Mouse (Mus musculus) gastrocnemius, adult 8-10 months (tissue): ENCODE measurements around the gene Ist1. TPM values are rescaled to one million over a fixed set of nuclear protein-coding genes. Genes with fewer than 3 reads are reported as not detected.

Source experiments
- DNase-seq, 2 experiments: peaks; one replicate each; pipeline ENCODE4 v3.0.0; 2022; ENCODE audit warnings: low spot score in 2 of 2
- total RNA-seq, 4 experiments: library from RNA; stranded (reverse); gene quantifications; 2 replicates each; pipeline ENCODE4 v1.2.4; 2022

Ist1 gene
- total RNA-seq: 10 to 100 TPM; 24.8 to 31.4 (median 29.5) TPM

GRCm38 (mm10) chr8:109693146-109693900 is at the start of gene Ist1:
TSS of gene Ist1 (minus strand) at chr8:109693260.
- peak; percentile 97 for DNase-seq

DNA sequence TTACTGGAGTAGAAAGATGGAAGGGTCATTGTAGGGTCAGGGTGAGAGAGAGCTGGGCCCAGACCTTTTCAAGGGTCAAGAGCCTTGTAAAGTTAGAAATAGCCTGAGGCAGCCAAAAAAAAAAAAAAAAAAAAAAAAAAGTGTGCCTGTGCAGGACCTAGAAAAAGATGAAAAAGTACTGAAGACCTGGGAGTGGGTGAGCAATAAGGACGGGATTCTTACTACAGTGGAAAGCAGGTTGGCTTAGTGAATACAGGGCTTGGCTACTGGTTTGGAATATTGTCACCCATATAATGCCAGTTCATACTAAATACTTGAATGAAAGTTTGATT is 45.0 kb upstream of the Ist1 start:
- DNase-seq: no peak

DNA sequence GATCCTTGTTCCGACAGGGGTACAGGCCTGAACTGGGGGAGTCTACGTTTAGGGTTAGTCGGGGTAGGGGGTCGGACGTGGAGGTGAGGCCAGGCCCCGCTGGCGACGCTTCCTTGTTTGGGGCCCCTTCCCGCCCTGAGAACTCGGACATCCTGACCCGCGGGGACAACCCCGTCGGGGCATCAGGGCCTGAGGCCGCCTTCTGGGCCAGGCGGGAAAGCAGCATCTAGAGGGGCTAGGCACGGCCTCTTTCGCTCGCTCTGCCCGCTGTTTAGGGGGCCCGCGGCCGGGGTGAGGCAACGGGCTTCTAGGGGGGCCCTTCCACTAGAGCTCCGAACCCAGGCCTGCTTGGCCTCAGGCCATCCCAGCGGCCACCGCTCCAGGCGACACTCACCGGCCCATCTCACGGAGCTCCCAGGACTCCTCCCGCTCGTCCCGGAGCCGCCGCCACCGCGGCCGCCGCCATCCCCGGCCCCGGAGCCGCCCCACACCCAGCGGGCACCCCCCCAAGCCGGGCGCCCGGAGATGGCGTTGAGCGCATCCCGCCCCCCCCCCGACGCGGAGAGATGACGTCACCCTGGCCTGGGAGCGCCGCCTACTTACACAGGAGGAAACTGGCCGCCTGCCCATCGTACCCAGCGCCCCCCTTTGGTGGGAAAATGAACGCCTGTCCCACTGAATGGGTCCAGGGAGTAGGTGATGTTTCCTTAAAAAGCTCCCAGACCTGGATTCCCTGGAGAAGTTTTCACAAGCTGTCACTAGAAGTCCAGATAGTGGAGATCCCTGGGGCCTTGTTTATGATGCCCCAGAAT is 44.4 kb upstream of the Ist1 start, which contains the start of gene Atxn1l:
Gene Atxn1l, minus strand, starts transcription at position 503 of the 812 bp plus-strand sequence.
- peak; percentile 72 to 73 for DNase-seq

DNA sequence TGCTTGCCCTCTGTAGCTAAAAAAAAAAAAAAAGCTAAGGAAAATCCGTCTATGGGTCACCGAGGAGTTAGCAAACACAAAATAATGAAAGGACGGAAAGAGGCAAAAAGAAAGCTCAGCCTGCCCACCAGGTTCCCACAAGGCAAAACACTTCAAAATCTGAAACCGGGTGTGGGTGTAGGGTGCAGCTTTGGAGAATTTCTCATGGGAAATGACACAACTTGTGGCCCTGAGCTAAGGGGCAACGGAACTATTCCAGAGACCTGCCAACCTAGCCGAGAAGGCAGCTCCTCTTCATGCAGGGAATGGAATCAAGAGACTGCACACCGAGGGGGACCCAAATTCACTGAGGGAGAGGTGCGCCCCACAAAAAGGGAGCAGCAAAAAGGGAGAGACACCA is 43.8 kb upstream of the Ist1 start:
- no peak for DNase-seq

DNA sequence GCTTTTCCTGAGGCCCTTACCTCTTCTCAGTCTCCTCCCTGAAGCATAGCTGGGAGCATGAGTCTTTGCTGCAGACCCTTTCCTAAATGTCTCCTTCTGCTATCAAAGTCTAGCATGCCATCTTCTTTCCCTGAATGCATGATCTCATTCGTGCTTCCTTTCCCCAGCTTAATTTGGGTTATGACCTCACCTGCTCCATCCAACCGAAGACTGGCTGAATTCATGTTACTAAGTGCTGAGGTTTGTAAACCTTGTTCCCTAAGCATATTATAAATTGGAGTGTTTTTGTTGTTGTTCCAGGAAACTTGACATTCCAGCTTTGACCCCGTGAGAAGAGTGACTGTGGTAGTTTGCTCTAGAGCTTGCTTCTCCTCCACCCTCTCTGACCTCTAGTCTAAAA is 41.0 kb upstream of the Ist1 start:
- DNase-seq: no peak

DNA sequence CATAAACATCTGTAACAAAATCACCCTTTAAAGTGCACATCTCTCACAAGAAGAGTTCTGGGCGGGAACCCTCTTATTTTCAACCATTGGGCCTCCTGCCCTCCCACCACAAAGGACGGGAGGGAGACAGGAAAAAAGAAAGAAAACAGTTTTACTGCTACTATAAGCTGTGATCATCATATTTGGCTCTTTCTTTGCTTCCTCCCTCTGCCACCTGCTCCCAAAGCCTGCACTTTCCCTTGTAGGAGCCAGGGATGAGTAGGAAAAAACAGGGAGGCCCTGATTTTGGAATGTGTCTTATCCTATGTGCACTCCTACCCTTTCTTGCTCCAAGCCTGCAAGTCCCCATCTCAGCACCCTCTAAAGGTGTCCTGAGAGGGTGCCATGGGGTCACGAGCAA is 38.0 kb upstream of the Ist1 start:
- no peak for DNase-seq

DNA sequence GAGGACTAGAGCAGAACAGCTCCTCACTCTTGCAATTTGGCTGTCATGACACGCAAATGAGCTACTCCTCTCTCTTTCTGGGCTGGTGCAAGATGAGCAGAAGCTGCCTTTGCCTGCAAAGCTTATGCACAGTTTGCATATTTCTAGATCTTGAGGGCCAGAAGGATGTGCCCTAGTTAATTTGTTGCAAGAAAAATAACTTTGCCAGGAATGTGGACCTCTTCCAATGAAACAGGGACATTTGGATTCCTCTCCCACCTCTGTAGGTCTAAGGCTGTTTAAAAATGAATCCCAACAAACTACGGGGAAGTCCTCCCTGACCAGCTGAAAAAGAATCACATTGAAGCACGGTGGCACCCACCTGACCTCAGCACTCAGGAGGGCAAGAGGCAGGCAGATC is 32.0 kb upstream of the Ist1 start:
- no peak for DNase-seq

GRCm38 (mm10) chr8:109714961-109715360 is 21.9 kb upstream of the Ist1 start:
- no peak for DNase-seq

DNA sequence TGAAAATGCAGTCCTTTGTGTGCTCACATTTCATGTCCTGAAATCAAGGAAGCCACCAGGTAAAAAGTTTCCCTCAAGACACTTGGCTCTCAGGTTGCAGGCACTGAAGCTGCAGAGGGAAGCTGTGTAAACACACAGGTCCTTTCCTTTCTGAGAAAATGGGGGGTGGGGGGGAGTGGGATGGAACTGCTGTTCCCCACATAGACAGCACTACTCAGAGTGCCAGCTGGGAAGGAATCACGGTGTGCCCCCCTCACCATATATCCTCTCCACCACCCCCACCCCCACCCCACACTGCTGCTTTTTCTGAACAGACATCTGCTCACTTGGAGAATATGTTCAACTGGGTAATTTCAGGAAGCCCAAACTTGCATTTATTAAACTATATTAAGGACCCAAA is 19.5 kb upstream of the Ist1 start:
- DNase-seq: no peak

GRCm38 (mm10) chr8:109707921-109708320 is 14.9 kb upstream of the Ist1 start:
- no peak for DNase-seq

DNA sequence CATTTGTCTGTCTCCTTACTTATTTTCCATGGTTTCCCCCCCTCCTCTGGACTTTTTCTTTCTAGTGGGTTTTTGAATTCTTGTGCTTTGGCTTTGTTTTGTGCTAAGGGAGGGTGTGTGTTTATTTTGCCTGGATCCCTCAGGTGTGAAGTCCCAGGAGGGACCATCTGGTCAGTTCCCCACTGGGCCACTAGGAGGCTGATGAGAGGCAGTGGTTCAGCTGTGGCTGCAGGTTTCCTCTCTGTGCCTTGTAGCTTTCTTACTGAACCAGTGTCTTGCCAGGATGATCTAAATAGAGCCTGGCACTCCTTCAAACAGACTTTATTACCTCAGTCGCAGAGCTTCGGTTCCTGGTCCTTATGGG is 13.8 kb upstream of the Ist1 start:
- peak; percentile 50 to 58 for DNase-seq

- no peak for DNase-seq
Observed at GRCm38 (mm10) chr8:109706076-109706873, 13.2 kb upstream of the Ist1 start.

DNA sequence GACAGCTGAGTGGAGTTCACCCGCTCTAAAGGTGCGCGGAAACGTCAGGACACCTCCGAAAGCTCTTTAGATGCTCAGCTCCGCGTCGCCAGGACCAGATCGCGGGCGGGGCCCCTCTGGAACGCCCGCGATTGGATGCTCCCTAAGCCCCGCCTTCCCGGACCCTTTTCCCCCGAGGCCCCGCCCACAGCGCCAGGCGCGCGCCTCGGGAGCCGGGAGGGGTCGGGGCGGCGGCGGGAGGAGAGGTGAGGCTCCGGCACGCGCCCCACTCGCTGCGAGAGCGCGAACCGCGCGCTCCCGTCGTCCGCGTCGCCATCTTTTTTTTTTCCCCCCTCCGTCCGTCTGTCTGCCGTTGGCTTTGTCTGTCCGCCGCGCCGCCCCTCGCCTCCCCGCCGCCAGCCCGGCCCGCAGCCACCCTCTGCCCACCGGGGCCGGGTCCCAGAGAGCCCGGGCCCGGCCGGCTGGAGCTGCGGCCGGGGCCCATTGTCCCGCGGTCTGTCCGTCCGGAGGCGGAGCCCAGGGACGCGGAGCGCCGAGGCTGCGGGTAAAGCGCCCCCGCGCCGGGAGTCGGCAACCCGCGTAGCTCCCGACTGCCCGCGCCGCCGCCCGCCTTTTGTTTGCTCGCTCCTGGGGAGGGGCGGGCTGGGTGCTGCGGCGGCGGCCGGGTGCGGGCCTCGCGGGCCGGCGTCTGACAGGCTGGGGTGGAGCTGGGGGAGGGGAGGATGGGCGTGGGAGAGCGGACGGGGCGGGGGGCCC is 12.4 kb upstream of the Ist1 start, which contains the start of gene Zfp821:
Gene Zfp821, plus strand, starts transcription at position 227 of the 756 bp plus-strand sequence.
- DNase-seq: peak; percentile 86 to 89

DNA sequence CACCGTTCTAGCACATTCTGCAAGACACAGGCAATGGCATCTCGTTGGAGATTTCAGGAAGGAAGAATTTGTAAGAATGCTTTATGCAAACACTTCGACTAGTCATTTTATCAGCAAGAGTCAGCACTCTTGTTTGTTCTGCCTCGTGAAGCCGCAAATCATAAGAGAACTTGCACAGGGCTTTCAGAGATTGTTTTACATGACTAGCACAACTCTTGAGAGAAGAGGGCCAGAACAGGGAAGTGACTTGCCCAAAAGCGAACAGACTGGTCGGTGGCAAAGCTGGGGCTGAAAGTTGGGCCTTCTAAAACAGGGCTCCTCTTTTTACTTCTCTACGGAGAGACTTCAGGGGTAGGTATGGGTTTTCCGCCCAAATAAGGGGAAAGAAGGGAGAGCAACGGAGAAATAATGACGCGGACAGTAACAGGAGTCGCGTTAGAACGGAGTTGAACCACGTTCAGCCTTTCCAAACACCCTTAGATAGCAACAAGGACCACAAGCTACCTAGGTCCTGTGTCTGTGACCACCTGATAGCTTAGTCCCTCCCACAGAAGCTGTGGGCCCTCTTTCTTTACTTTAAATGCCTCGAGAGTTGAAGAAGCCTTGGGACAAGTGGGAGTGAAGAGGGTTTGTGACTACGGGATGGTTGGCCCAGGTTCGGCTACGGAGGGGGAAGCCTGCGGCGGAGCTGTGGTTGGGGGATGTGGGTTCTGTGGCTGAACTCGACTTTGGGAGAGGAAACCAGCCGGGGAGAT is 11.7 kb upstream of the Ist1 start:
- DNase-seq: no peak

DNA sequence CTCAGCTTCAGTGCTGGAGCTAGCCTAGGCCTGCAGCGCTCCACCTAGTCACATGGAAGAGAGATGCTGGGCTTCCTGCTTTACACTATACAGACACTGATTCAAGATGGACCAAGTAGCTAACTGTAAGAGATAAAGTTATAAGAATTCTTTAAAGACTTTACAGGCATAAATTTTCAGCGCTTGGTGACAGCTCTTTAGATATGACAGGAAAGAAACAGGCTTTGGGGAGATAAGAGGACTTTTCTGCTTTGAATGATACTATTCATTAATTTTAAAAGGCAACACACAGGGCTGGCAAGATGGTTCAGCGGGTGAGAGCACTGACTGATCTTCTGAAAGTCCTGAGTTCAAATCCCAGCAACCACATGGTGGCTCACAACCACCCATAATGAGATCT is 5.4 kb upstream of the Ist1 start:
- DNase-seq: no peak

DNA sequence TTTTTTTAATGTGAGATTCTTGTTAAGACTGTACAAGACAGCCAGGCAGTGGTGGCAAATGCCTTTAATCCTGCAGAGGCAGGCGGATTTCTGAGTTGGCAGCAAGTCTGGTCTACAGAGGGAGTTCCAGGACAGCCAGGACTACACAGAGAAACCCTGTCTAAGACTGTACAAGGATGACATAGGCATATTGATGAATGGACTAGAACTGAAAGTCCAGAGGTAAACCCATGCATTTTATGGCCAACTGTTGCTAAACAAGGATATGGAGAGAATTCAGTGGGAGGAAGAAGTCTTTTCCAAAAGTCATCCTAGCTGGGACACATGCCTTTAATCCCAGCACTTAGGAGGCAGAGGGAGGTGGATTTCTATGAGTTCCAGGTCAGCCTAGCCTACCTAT is 4.7 kb upstream of the Ist1 start:
- no peak for DNase-seq

GRCm38 (mm10) chr8:109694154-109694553 is 1.1 kb upstream of the Ist1 start:
- DNase-seq: no peak

DNA sequence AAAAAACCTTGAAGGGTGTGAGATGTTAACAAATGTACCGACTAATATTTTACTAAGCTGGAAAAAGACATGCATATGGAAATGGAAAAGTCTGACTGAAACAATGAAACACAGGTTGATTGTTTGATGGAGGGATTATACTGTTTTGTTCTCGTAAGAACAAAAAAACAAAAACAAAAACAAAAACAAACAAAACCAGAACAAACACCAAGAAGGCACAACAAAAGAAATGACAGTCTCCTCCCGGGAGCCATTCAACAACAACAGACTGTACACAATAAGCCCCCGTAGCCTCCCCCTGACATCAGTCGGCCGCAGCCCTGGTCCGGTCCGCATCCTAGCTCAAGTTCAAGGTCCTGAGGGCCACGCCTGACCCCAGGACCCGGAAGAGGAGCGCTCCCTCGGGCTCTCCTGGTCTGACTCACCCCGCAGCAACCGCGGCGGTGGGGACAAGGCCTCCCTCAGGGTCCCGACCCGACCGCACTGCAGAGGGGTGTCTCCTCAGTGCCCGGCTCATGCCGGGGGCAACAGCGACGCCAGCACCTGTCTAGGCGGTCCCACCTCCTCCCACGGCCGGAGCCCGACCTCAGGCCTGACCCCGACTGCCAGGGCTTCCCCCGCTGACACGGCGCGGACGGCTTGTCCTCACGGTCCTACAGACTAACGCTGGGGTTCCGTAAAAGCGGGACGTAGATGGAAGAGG is 466 bp downstream of the Ist1 start:
- DNase-seq: peak; percentile 24 to 29

DNA sequence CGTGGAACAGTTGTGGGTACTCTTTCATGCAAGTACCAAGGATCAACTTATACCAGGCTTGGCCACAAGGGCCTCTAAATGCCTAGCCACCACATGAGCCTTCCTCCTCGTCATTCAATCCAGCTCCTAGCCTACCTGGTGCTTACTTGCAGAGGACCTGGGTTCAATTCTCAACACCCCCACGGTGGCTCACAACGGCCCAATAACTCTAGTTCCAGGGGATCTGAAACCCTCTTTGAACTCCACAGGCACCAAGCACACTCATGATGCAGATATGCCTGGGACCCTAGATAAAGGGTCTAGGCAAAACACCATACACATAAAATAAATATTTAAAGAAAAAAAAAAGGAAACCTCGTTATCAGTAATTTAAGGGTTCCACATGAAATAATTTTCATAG is 1.3 kb downstream of the Ist1 start:
- DNase-seq: no peak

GRCm38 (mm10) chr8:109687248-109687647 is 5.8 kb downstream of the Ist1 start:
- DNase-seq: no peak
